Comparison of ENCODE assay signal across 8 mouse cellular contexts in the genomic region with DNA sequence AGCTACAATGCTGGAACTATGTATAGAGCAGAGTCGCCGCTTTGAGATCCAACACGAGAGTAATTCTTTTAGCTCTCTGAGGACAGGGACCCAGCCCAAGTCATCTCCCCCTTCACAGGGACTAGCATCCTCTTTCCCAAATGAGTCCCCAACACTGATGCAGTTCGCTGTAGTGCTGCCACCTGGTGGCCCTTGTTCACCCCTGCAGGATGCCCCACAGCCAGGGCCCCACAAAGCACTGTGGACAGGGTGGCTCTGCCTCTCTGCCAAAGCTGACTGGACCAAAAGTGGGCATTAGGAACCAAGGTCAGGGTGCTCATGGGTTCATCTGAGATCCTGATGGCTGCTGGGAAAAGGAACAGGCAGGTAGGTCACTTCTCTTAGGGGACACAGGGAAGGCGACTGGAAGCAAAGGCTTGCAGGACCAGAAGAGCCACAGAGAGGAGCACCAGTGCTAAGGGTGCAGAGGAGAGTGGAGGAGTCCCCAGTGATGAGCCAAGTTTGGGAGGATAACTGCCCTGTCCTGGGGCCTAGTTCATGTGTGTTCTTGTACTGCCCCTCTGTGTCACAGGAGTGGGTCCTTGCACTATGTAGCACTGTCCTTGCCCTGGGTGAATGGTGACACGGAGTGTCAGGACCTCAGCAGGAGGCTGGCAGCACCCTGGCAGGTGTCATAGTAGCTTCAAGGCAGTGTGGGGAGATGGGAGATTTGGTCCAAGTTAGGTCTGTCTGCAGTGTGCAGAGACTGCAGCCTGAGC. TPM values are rescaled to one million over a fixed set of nuclear protein-coding genes. Genes with fewer than 3 reads are reported as not detected.
DNase-seq lines count a peak whose midpoint lies in the region; ATAC-seq and TF ChIP-seq lines count a peak whose summit lies in the region.

No protein-coding gene starts in this region.

- no peaks in the 10 kb centered on the region for H3K27me3 ChIP-seq in forebrain, postnatal 0 days (ENCODE audit: insufficient read depth, low read length)
- H3K27me3 ChIP-seq in kidney, embryonic 16.5 days (ENCODE audit: insufficient read depth, low read length): no peaks in the 10 kb centered on the region

- H3K36me3 ChIP-seq in forebrain, postnatal 0 days (ENCODE audit: insufficient read depth): peaks cover 35% of the 10 kb centered on the region
- H3K36me3 ChIP-seq in kidney, embryonic 16.5 days (ENCODE audit: insufficient read depth, low read length): peaks cover 18% of the 10 kb centered on the region

- peak; percentile 63 for ATAC-seq in forebrain, postnatal 0 days
- peak; percentile 47; the same call in 1 of the 2 replicates for ATAC-seq in kidney, embryonic 16.5 days (ENCODE audit: low FRiP score, low TSS enrichment)

- 0 out of 2 replicates have a peak, but pooled peaks cover 7% of the 10 kb centered on the region for H3K4me1 ChIP-seq in forebrain, postnatal 0 days (ENCODE audit: insufficient read depth)
- no peaks in the 10 kb centered on the region for H3K4me1 ChIP-seq in kidney, embryonic 16.5 days (ENCODE audit: insufficient read depth, low read length)

- no peak overlapping the region for H3K9ac ChIP-seq in forebrain, postnatal 0 days
- no peak overlapping the region for H3K9ac ChIP-seq in kidney, embryonic 16.5 days (replicated peaks; ENCODE audit: low read length)

- 51% methylated on average over 6 of the region's 6 CpGs for WGBS in forebrain, postnatal 0 days
- 56% methylated on average over 6 of the region's 6 CpGs for WGBS in kidney, embryonic 16.5 days

- peak; percentile 61 for DNase-seq in cerebellum, adult 11 months
- DNase-seq in cerebellum, adult 9-11 months: no peak
- peak; percentile 79 for DNase-seq in CD4-positive, CD25-positive, alpha-beta regulatory T cell, adult 2 months (ENCODE audit: low read depth, low spot score)
- DNase-seq in c-Kit-positive CD71-negative TER-119-negative erythroid progenitor cells, embryonic 14.5 days (ENCODE audit: low read depth): peak; percentile 50
- peak; percentile 74 for DNase-seq in forebrain, postnatal 0 days
- peak; percentile 40 for DNase-seq in lung, postnatal 25 days (ENCODE audit: low spot score)
- DNase-seq in right cerebral cortex, postnatal 14 days: peak; percentile 72

- H3K4me3 ChIP-seq in forebrain, postnatal 0 days (ENCODE audit: low read depth, low read length): no peak overlapping the region
- H3K4me3 ChIP-seq in kidney, embryonic 16.5 days (ENCODE audit: low read length): no peak overlapping the region

- peak; percentile 88 for TF ChIP-seq CTCF in forebrain, postnatal 0 days (IDR thresholded peaks at IDR 0.05; ENCODE audit: low read depth)

- H3K27ac ChIP-seq in forebrain, postnatal 0 days (ENCODE audit: low read depth, low read length): no peak overlapping the region
- no peak overlapping the region for H3K27ac ChIP-seq in kidney, embryonic 16.5 days (ENCODE audit: low read length)

- H3K9me3 ChIP-seq in forebrain, postnatal 0 days (ENCODE audit: low read length): no peaks in the 10 kb centered on the region
- peaks cover 4% of the 10 kb centered on the region; the same call in 1 of the 2 replicates for H3K9me3 ChIP-seq in kidney, embryonic 16.5 days (ENCODE audit: low read length)

- no peak overlapping the region for H3K4me2 ChIP-seq in forebrain, postnatal 0 days (ENCODE audit: low read depth)
- H3K4me2 ChIP-seq in kidney, embryonic 16.5 days (replicated peaks; ENCODE audit: low read depth, low read length): no peak overlapping the region

RNA-seq across cellular contexts. Expression of a gene that starts 7.4 kb away (rescaled TPM):
- total RNA-seq in forebrain, postnatal 0 days (2014; rRNA removed): 224 and 230 TPM in 2 replicates
- 152 TPM in 2 replicates for polyA plus RNA-seq in forebrain, postnatal 0 days (2015; fragmentation: Nextera tagmentation; extraction: Ambion mirVana)
- 54.4 and 56.0 TPM in 2 replicates for polyA plus RNA-seq in kidney, embryonic 16.5 days (2015; fragmentation: Nextera tagmentation; extraction: Ambion mirVana)

RNA-seq across cellular contexts. Expression of a gene that starts 14.2 kb away (rescaled TPM):
- 160 and 184 TPM in 2 replicates for total RNA-seq in forebrain, postnatal 0 days (2014; rRNA removed)
- 181 and 212 TPM in 2 replicates for polyA plus RNA-seq in forebrain, postnatal 0 days (2015; fragmentation: Nextera tagmentation; extraction: Ambion mirVana)
- polyA plus RNA-seq in kidney, embryonic 16.5 days (2015; fragmentation: Nextera tagmentation; extraction: Ambion mirVana): 407 and 438 TPM in 2 replicates

RNA-seq across cellular contexts. Expression of a gene that starts 49.1 kb away (rescaled TPM):
- total RNA-seq in forebrain, postnatal 0 days (2014; rRNA removed): 3.6 TPM in 2 replicates
- polyA plus RNA-seq in forebrain, postnatal 0 days (2015; fragmentation: Nextera tagmentation; extraction: Ambion mirVana): 3.2 and 4.9 TPM in 2 replicates
- polyA plus RNA-seq in kidney, embryonic 16.5 days (2015; fragmentation: Nextera tagmentation; extraction: Ambion mirVana): 24.6 and 27.1 TPM in 2 replicates
